13 mouse cellular contexts compared by ENCODE assay signal in the genomic region with DNA sequence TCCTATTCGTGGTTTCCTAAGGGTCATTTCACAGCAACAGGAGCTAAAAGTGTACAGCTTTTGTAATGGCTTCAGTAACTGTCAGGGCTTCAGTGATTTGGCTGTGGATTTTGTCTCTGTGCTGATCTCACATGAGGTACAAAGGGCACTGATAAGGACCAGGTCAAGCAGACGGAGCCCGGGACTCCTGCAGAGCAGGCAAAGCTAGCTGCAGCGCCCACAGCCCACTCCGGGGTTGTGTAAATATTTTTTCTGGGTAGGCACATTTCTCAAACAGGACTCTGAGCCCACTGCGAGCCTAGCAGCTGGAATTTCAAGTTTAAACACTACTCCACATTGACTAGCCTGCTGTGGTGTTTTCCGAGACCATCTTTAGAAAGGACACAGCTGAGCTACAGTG.
DNase-seq lines count a peak whose midpoint lies in the region; ATAC-seq and TF ChIP-seq lines count a peak whose summit lies in the region.
"Had no signal": no experiment of that assay in that cellular context is flagged by ENCODE, and none has a peak within 500 bp of the region (broad histone marks: within the 10 kb centered on the region; RNA-seq: fewer than 3 reads in every experiment).

No protein-coding gene starts in this region.

- H3K4me2 ChIP-seq in heart, embryonic 12.5 days = peak overlapping the region; percentile 60
- H3K4me2 ChIP-seq in midbrain, embryonic 12.5 days (replicated peaks) = no peak overlapping the region
- H3K4me2 ChIP-seq in midbrain, postnatal 0 days (ENCODE audit: low read depth, low read length, poor library complexity, severe bottlenecking) = no peak overlapping the region
- peak overlapping the region; percentile 44 for H3K4me2 ChIP-seq in stomach, embryonic 16.5 days (ENCODE audit: low read depth, low read length)
- H3K4me2 ChIP-seq: embryonic facial prominence, embryonic 15.5 days; forebrain, embryonic 15.5 days had no signal

- peaks cover 12% of the 10 kb centered on the region for H3K36me3 ChIP-seq in heart, embryonic 12.5 days
- no peaks in the 10 kb centered on the region for H3K36me3 ChIP-seq in midbrain, embryonic 12.5 days
- H3K36me3 ChIP-seq in midbrain, postnatal 0 days (ENCODE audit: insufficient read depth, low read length) = no peaks in the 10 kb centered on the region
- no peaks in the 10 kb centered on the region for H3K36me3 ChIP-seq in liver, adult 2 months (ENCODE audit: control insufficient read depth, insufficient read depth, low read length)
- H3K36me3 ChIP-seq in stomach, embryonic 16.5 days (ENCODE audit: control insufficient read depth, insufficient read depth, low read length) = no peaks in the 10 kb centered on the region
- H3K36me3 ChIP-seq: embryonic facial prominence, embryonic 15.5 days; forebrain, embryonic 15.5 days had no signal

- DNase-seq in heart, postnatal 4 days = no peak
- no peak for DNase-seq in midbrain, postnatal 0 days (ENCODE audit: low spot score)
- DNase-seq in liver, adult 2 months (ENCODE audit: extremely low read depth, low read depth, low spot score) = peak; percentile 99
- DNase-seq in cerebellum, adult 2 months = no peak
- DNase-seq in adrenal gland, postnatal 10 days = no peak
- DNase-seq: cerebellum, adult 9-11 months; kidney, adult 18-20 months; thymus, postnatal 14 days had no signal

- peak overlapping the region; percentile 54; the same call in 1 of the 2 replicates for H3K9ac ChIP-seq in heart, embryonic 12.5 days
- H3K9ac ChIP-seq in midbrain, embryonic 12.5 days (replicated peaks) = no peak overlapping the region
- no peak overlapping the region for H3K9ac ChIP-seq in midbrain, postnatal 0 days (replicated peaks; ENCODE audit: low read length, poor library complexity, severe bottlenecking)
- H3K9ac ChIP-seq in liver, adult 2 months (ENCODE audit: low read depth, low read length) = peak overlapping the region; percentile 81
- H3K9ac ChIP-seq in stomach, embryonic 16.5 days (ENCODE audit: low read length) = peak overlapping the region; percentile 13
- H3K9ac ChIP-seq: embryonic facial prominence, embryonic 15.5 days; forebrain, embryonic 15.5 days had no signal

- 0 out of 2 replicates have a peak, but pooled peaks have one; percentile 19 for TF ChIP-seq POLR2A in liver, adult 2 months (IDR thresholded peaks at IDR 0.05; ENCODE audit: extremely low read depth, insufficient read depth, low read length)
- TF ChIP-seq POLR2A in cerebellum, adult 2 months (IDR thresholded peaks at IDR 0.05; ENCODE audit: borderline replicate concordance, insufficient read depth, low read length) = no peak

- H3K27me3 ChIP-seq in heart, embryonic 12.5 days (replicated peaks) = no peaks in the 10 kb centered on the region
- no peaks in the 10 kb centered on the region for H3K27me3 ChIP-seq in midbrain, embryonic 12.5 days
- H3K27me3 ChIP-seq in midbrain, postnatal 0 days (ENCODE audit: insufficient read depth, low read length) = no peaks in the 10 kb centered on the region
- no peaks in the 10 kb centered on the region for H3K27me3 ChIP-seq in liver, adult 2 months (ENCODE audit: control insufficient read depth, insufficient read depth, low read length)
- H3K27me3 ChIP-seq in stomach, embryonic 16.5 days (ENCODE audit: control insufficient read depth, insufficient read depth, low read length) = no peaks in the 10 kb centered on the region
- H3K27me3 ChIP-seq in cerebellum, adult 2 months (ENCODE audit: control insufficient read depth, insufficient read depth, low read length) = no peaks in the 10 kb centered on the region
- H3K27me3 ChIP-seq: embryonic facial prominence, embryonic 15.5 days; forebrain, embryonic 15.5 days had no signal

- peaks cover 54% of the 10 kb centered on the region for H3K4me1 ChIP-seq in heart, embryonic 12.5 days (replicated peaks)
- H3K4me1 ChIP-seq in midbrain, embryonic 12.5 days = peaks cover 20% of the 10 kb centered on the region
- H3K4me1 ChIP-seq in midbrain, postnatal 0 days (ENCODE audit: insufficient read depth, low read length) = peaks cover 5% of the 10 kb centered on the region; the same call in 1 of the 2 replicates
- H3K4me1 ChIP-seq in liver, adult 2 months (ENCODE audit: control insufficient read depth, insufficient read depth, low read length) = peaks cover 15% of the 10 kb centered on the region
- H3K4me1 ChIP-seq in stomach, embryonic 16.5 days (ENCODE audit: control insufficient read depth, insufficient read depth, low read length) = peaks cover 30% of the 10 kb centered on the region
- H3K4me1 ChIP-seq in cerebellum, adult 2 months (ENCODE audit: control insufficient read depth, insufficient read depth, low read length) = peaks cover 3% of the 10 kb centered on the region; the same call in 1 of the 2 replicates

- WGBS in heart, embryonic 12.5 days = 10% methylated on average over 7 of the region's 7 CpGs
- WGBS in midbrain, embryonic 12.5 days = 39% methylated on average over 7 of the region's 7 CpGs
- 49% methylated on average over 7 of the region's 7 CpGs for WGBS in midbrain, postnatal 0 days
- 7% methylated on average over 7 of the region's 7 CpGs for WGBS in liver, adult 2 months
- 16% methylated on average over 7 of the region's 7 CpGs for WGBS in stomach, embryonic 16.5 days
- WGBS in cerebellum, adult 2 months = 72% methylated on average over 7 of the region's 7 CpGs

- peak overlapping the region; percentile 13 for H3K4me3 ChIP-seq in heart, embryonic 12.5 days
- no peak overlapping the region for H3K4me3 ChIP-seq in midbrain, embryonic 12.5 days
- no peak overlapping the region for H3K4me3 ChIP-seq in midbrain, postnatal 0 days (ENCODE audit: low read depth, low read length)
- peak overlapping the region; percentile 53 for H3K4me3 ChIP-seq in liver, adult 2 months (ENCODE audit: insufficient read depth, low read depth, low read length)
- H3K4me3 ChIP-seq in stomach, embryonic 16.5 days (replicated peaks; ENCODE audit: low read length) = peak overlapping the region; percentile 8
- H3K4me3 ChIP-seq in cerebellum, adult 2 months (replicated peaks; ENCODE audit: insufficient read depth, low read depth, low read length) = no peak overlapping the region
- H3K4me3 ChIP-seq: embryonic facial prominence, embryonic 15.5 days; forebrain, embryonic 15.5 days had no signal

- no peaks in the 10 kb centered on the region; the same call in 1 of the 2 replicates for H3K79me2 ChIP-seq in liver, adult 2 months (ENCODE audit: control insufficient read depth, insufficient read depth, low read length)

- TF ChIP-seq CTCF in midbrain, postnatal 0 days (IDR thresholded peaks at IDR 0.05) = no peak
- no peak for TF ChIP-seq CTCF in liver, adult 2 months (IDR thresholded peaks at IDR 0.05; ENCODE audit: low read depth, low read length)
- TF ChIP-seq CTCF in cerebellum, adult 2 months (IDR thresholded peaks at IDR 0.05; ENCODE audit: borderline replicate concordance, insufficient read depth, low read depth, low read length) = no peak

- H3K9me3 ChIP-seq in heart, embryonic 12.5 days (replicated peaks) = no peaks in the 10 kb centered on the region
- 0 out of 2 replicates have a peak, but pooled peaks cover 4% of the 10 kb centered on the region for H3K9me3 ChIP-seq in midbrain, embryonic 12.5 days
- H3K9me3 ChIP-seq in midbrain, postnatal 0 days (ENCODE audit: low read length) = no peaks in the 10 kb centered on the region
- H3K9me3 ChIP-seq in stomach, embryonic 16.5 days (replicated peaks; ENCODE audit: control insufficient read depth, low read length) = no peaks in the 10 kb centered on the region
- H3K9me3 ChIP-seq: embryonic facial prominence, embryonic 15.5 days; forebrain, embryonic 15.5 days had no signal

- no peak; the same call in 1 of the 2 replicates for ATAC-seq in heart, embryonic 12.5 days (ENCODE audit: insufficient number of reproducible peaks, low FRiP score)
- no peak for ATAC-seq in midbrain, embryonic 12.5 days (ENCODE audit: low FRiP score, low read depth)
- ATAC-seq in midbrain, postnatal 0 days (ENCODE audit: low FRiP score) = no peak
- ATAC-seq in stomach, embryonic 16.5 days (ENCODE audit: insufficient read depth, low FRiP score) = peak; percentile 86
- ATAC-seq: forebrain, embryonic 15.5 days had no signal

- peak overlapping the region; percentile 92 for H3K27ac ChIP-seq in heart, embryonic 12.5 days (ENCODE audit: poor library complexity, severe bottlenecking)
- peak overlapping the region; percentile 20 for H3K27ac ChIP-seq in midbrain, embryonic 12.5 days (replicated peaks)
- no peak overlapping the region for H3K27ac ChIP-seq in midbrain, postnatal 0 days (ENCODE audit: low read depth, low read length)
- peak overlapping the region; percentile 99 for H3K27ac ChIP-seq in liver, adult 2 months (replicated peaks; ENCODE audit: insufficient read depth, low read depth, low read length)
- peak overlapping the region; percentile 92 for H3K27ac ChIP-seq in stomach, embryonic 16.5 days (ENCODE audit: low read length)
- H3K27ac ChIP-seq in cerebellum, adult 2 months (ENCODE audit: insufficient read depth, low read length) = no peak overlapping the region
- H3K27ac ChIP-seq: embryonic facial prominence, embryonic 15.5 days; forebrain, embryonic 15.5 days had no signal

Comparison
In these comparisons a context has a peak if more than half of its experiments do, and no peak if none do; other contexts are left out.
1. H3K27ac ChIP-seq: peak in heart, embryonic 12.5 days (single experiment), midbrain, embryonic 12.5 days (single experiment), liver, adult 2 months (single experiment) and stomach, embryonic 16.5 days (single experiment); none in midbrain, postnatal 0 days (single experiment) and cerebellum, adult 2 months (single experiment).
2. H3K4me2 ChIP-seq: peak in heart, embryonic 12.5 days (single experiment) and stomach, embryonic 16.5 days (single experiment); none in midbrain, embryonic 12.5 days (single experiment) and midbrain, postnatal 0 days (single experiment).
3. H3K4me3 ChIP-seq: peak in heart, embryonic 12.5 days (single experiment), liver, adult 2 months (single experiment) and stomach, embryonic 16.5 days (single experiment); none in midbrain, embryonic 12.5 days (single experiment), midbrain, postnatal 0 days (single experiment) and cerebellum, adult 2 months (single experiment).
4. H3K9ac ChIP-seq: peak in heart, embryonic 12.5 days (single experiment), liver, adult 2 months (single experiment) and stomach, embryonic 16.5 days (single experiment); none in midbrain, embryonic 12.5 days (single experiment) and midbrain, postnatal 0 days (single experiment).